Mouse (Mus musculus): ENCODE measurements around the gene Ints6l.
"Not testable (repeated sequence)": the region's sequence is repeated elsewhere in the genome, so short reads cannot be mapped to it uniquely, and the experiment has no call there.

Gene Ints6l

DNA sequence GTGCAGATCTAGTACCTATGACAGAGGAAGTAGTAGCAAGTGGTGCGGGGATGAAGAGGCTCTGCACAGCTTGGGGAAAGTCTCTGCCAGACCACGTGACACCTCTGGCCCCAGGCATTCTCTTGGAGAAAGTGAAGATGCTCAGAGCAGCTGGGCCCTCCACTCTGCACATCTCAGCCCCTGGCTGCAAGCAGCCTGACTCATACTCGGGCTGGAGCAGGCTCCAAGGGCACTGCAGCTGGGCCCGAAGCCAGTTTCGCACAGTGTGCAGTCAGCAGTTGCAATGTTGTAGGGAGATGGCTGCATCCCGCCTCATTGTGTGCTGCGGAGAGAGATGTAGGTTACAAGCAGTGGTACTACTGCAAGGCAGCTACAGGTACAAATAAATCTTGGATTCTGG lies 42.6 kb downstream of the Ints6l start:
- DNase-seq (ENCODE audit: extremely low read depth, low read depth, low spot score), result no peak

DNA sequence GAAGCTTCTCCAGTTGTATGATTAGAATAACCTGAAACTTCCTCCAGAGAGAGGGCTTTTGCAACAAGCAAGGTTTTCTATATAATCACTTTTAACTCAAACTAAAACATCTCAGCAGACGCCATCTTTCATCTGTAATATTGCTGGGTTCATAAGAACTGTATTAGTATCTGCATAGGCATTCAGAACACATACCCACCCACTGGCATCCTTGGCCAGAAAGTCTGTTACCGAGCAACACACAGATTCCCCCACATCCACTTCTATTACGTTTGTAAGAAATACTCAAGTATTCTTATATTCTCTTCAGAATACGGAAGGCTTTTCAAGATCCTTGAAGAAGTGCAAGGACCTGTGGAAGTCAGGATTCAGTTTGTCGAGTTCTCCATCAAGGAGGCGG lies 69.8 kb downstream of the Ints6l start, which contains the start of gene Gm10477:
Gm10477 (plus strand) TSS at position 301 of the 400 bp plus-strand sequence.
- DNase-seq (ENCODE audit: extremely low read depth, low read depth, low spot score), result not testable (repeated sequence)

DNA sequence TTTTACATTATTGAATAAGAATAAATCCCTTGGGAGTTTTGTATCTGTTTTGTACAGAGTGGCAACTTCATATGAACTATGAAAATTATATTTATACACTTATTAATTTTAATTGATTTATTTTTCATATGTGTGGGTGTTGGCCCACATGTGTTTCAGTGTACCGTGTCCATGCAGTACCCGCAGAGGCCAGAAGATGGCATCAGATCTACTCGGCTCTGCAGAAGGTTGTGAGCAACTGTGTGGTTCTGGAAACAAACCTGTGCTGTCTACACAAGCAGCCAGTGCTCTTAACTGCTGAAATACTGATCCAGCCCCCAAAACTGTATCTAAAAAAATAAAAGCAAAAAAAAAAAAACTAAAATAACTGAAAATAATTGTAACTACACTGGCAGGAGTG lies 76.6 kb downstream of the Ints6l start:
- no peak for DNase-seq (ENCODE audit: extremely low read depth, low read depth, low spot score)

GRCm38 (mm10) chrX:56537162-56537561 lies 82.5 kb downstream of the Ints6l start:
- no peak for DNase-seq (ENCODE audit: extremely low read depth, low read depth, low spot score)

DNA sequence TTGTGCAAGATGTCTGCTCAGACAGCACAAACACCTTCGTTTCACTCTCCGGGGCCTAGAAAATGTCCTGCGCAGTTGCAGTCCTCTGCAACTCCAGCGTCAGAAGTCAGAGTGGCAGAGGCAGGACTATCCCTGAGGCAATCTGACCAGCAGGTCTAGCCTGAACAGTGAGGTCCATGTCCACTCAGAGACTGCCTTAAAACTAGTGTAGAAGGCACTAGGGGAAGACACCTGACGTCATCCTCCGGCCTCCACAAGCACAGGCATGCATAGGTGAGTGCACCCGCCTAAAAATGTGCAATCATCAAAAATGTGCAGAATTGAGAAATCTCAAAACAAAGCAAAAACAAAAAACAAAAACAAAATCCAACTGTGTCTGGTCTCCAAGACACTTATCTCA lies 94.8 kb downstream of the Ints6l start, which contains the start of gene Gm648:
Gm648 (minus strand) TSS at position 101 of the 400 bp plus-strand sequence.
- no peak for DNase-seq (ENCODE audit: extremely low read depth, low read depth, low spot score)

DNA sequence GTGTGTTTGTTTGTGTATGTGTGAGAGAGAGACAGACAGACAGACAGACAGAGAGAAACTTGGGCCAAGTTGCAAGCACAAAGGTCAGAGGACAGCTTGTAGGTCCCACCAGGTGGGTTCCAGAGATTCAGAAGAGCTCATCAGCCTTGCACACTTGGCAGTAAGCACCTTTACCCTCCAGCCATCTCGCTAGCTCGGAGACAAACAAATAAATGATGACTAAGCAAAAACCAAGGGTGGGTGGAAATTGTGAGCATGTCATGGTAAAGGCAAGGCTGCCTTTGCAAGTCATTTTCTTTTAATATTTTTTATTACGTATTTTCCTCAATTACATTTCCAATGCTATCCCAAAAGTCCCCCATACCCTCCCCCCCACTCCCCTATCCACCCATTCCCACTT lies 98.9 kb downstream of the Ints6l start:
- no peak for DNase-seq (ENCODE audit: extremely low read depth, low read depth, low spot score)

Measured in fat pad, adult 2 months (tissue).